Mouse (Mus musculus) stomach, embryonic 15.5 days (tissue): ENCODE measurements around the gene Amigo1. TPM values are rescaled to one million over a fixed set of nuclear protein-coding genes. Genes with fewer than 3 reads are reported as not detected.
A peak's percentile ranks its signal among the peaks of the same experiment; 100 is the strongest.

Experiments used
- ATAC-seq: fragments of 200-750 bp; cut with Nextera tagmentation; 2 replicates; pipeline ENCODE4 v1.8.0; 2017; ENCODE audit warnings: low read depth, moderate number of reproducible peaks, moderate TSS enrichment; ENCODE audit not compliant: insufficient read depth, low FRiP score
- H3K27ac ChIP-seq: fragments of 300-500 bp; sonication (generic); 2 replicates; pipeline ENCODE4 v1.5.1; 2015; ENCODE audit warnings: mild to moderate bottlenecking, inconsistent platforms
- H3K27me3 ChIP-seq: fragments of 300-500 bp; sonication (generic); replicated peaks from 2 replicates; pipeline ENCODE4 v1.6.1; 2015; ENCODE audit warnings: inconsistent platforms
- H3K36me3 ChIP-seq: fragments of 300-500 bp; sonication (generic); 2 replicates; pipeline ENCODE4 v1.6.1; 2015; ENCODE audit warnings: inconsistent platforms
- H3K4me1 ChIP-seq: fragments of 300-500 bp; sonication (generic); 2 replicates; pipeline ENCODE4 v1.6.1; 2015; ENCODE audit warnings: inconsistent platforms
- H3K4me2 ChIP-seq: fragments of 300-500 bp; sonication (generic); 2 replicates; pipeline ENCODE4 v1.6.1; 2015; ENCODE audit warnings: mild to moderate bottlenecking, inconsistent platforms
- H3K4me3 ChIP-seq: fragments of 300-500 bp; sonication (generic); replicated peaks from 2 replicates; pipeline ENCODE4 v1.5.1; 2015; ENCODE audit warnings: inconsistent platforms
- H3K9ac ChIP-seq: fragments of 300-500 bp; sonication (generic); 2 replicates; pipeline ENCODE4 v1.6.1; 2015; ENCODE audit warnings: inconsistent platforms
- H3K9me3 ChIP-seq: fragments of 300-500 bp; sonication (generic); 2 replicates; pipeline ENCODE4 v1.6.1; 2016; ENCODE audit warnings: inconsistent platforms
- WGBS: fragments of 180-500 bp; shearing (Covaris S2); methylation state at CpG from one replicate; pipeline ENCODE4 v1.1.7; 2015; 5-methylcytosine and 5-hydroxymethylcytosine counted together
- polyA plus RNA-seq: library from polyadenylated mRNA; unstranded; fragments of >200 nt; fragmentation: Nextera tagmentation; extraction: Ambion mirVana; gene quantifications from 2 replicates; pipeline ENCODE4 v1.2.1, GENCODE M21; 2015

Amigo1 gene
- polyA plus RNA-seq, 1 experiment from 2014 or later, result 3.8 TPM

- 16% methylated on average over 9 of the region's 9 CpGs for WGBS
- Histone ChIP-seq H3K27ac (no peak overlapping the region), H3K4me3 (0 out of 2 replicates have a peak overlapping the region, but pooled peaks have one; percentile 15), H3K4me2 (peak overlapping the region; percentile 44), H3K9me3 (no peaks in the 10 kb centered on the region), H3K36me3 (no peaks in the 10 kb centered on the region), H3K27me3 (no peaks in the 10 kb centered on the region), H3K9ac (no peak overlapping the region), H3K4me1 (peaks cover 24% of the 10 kb centered on the region)
- no peak for ATAC-seq
Observed at GRCm38 (mm10) chr3:108164807-108165206, 21.3 kb upstream of the Amigo1 start.

- no peak for ATAC-seq
- Histone ChIP-seq H3K27ac (no peak overlapping the region), H3K4me1 (peaks cover 24% of the 10 kb centered on the region), H3K36me3 (no peaks in the 10 kb centered on the region), H3K27me3 (no peaks in the 10 kb centered on the region), H3K4me2 (no peak overlapping the region), H3K4me3 (no peak overlapping the region), H3K9me3 (no peaks in the 10 kb centered on the region), H3K9ac (no peak overlapping the region)
- 53% methylated on average over 10 of the region's 10 CpGs for WGBS
Observed at GRCm38 (mm10) chr3:108165532-108166315, 20.4 kb upstream of the Amigo1 start.

GRCm38 (mm10) chr3:108166486-108167211 is 19.5 kb upstream of the Amigo1 start:
- ATAC-seq, result peak; percentile 72; the same call in 1 of the 2 replicates
- Histone ChIP-seq H3K36me3 (no peaks in the 10 kb centered on the region), H3K4me2 (no peak overlapping the region), H3K9me3 (no peaks in the 10 kb centered on the region), H3K4me3 (no peak overlapping the region), H3K27ac (peak overlapping the region; percentile 26; the same call in 1 of the 2 replicates), H3K4me1 (peaks cover 24% of the 10 kb centered on the region), H3K9ac (no peak overlapping the region), H3K27me3 (no peaks in the 10 kb centered on the region)
- WGBS, result 26% methylated on average over 9 of the region's 11 CpGs

- H3K27me3 ChIP-seq, result no peaks in the 10 kb centered on the region
- H3K9ac ChIP-seq, result no peak overlapping the region
- H3K4me3 ChIP-seq, result no peak overlapping the region
- 46% methylated on average over 14 of the region's 14 CpGs for WGBS
- H3K4me1 ChIP-seq, result peaks cover 24% of the 10 kb centered on the region
- H3K9me3 ChIP-seq, result no peaks in the 10 kb centered on the region
- no peak overlapping the region for H3K4me2 ChIP-seq
- H3K36me3 ChIP-seq, result no peaks in the 10 kb centered on the region
- H3K27ac ChIP-seq, result no peak overlapping the region
- peak; percentile 32; the same call in 1 of the 2 replicates for ATAC-seq
Observed at GRCm38 (mm10) chr3:108167499-108167898, 18.6 kb upstream of the Amigo1 start.

- Histone ChIP-seq H3K4me1 (peaks cover 24% of the 10 kb centered on the region), H3K9me3 (no peaks in the 10 kb centered on the region), H3K4me2 (no peak overlapping the region), H3K9ac (no peak overlapping the region), H3K4me3 (no peak overlapping the region), H3K36me3 (no peaks in the 10 kb centered on the region), H3K27me3 (no peaks in the 10 kb centered on the region), H3K27ac (no peak overlapping the region)
- 43% methylated on average over 3 of the region's 3 CpGs for WGBS
- ATAC-seq, result no peak
Observed at GRCm38 (mm10) chr3:108169199-108169598, 16.9 kb upstream of the Amigo1 start.

GRCm38 (mm10) chr3:108174672-108175531 is 11.2 kb upstream of the Amigo1 start:
- Histone ChIP-seq H3K27me3 (no peaks in the 10 kb centered on the region), H3K9ac (no peak overlapping the region), H3K4me2 (peak overlapping the region; percentile 22; the same call in 1 of the 2 replicates), H3K27ac (peak overlapping the region; percentile 3; the same call in 1 of the 2 replicates), H3K4me1 (peaks cover 12% of the 10 kb centered on the region), H3K9me3 (no peaks in the 10 kb centered on the region), H3K4me3 (no peak overlapping the region), H3K36me3 (no peaks in the 10 kb centered on the region)
- ATAC-seq, result peak; percentile 52
- WGBS, result 32% methylated on average over 14 of the region's 14 CpGs

- H3K36me3 ChIP-seq, result no peaks in the 10 kb centered on the region
- peak overlapping the region; percentile 14; the same call in 1 of the 2 replicates for H3K27ac ChIP-seq
- ATAC-seq, result peak; percentile 80
- peaks cover 12% of the 10 kb centered on the region for H3K4me1 ChIP-seq
- no peak overlapping the region for H3K9ac ChIP-seq
- 38% methylated on average over 7 of the region's 7 CpGs for WGBS
- no peak overlapping the region for H3K4me3 ChIP-seq
- no peak overlapping the region for H3K4me2 ChIP-seq
- no peaks in the 10 kb centered on the region for H3K9me3 ChIP-seq
- no peaks in the 10 kb centered on the region for H3K27me3 ChIP-seq
Observed at GRCm38 (mm10) chr3:108178756-108179715, 7.1 kb upstream of the Amigo1 start.

- H3K4me2 ChIP-seq, result no peak overlapping the region
- H3K4me3 ChIP-seq, result no peak overlapping the region
- H3K36me3 ChIP-seq, result no peaks in the 10 kb centered on the region
- no peak overlapping the region for H3K27ac ChIP-seq
- ATAC-seq, result no peak
- WGBS, result 48% methylated on average over 2 of the region's 2 CpGs
- no peaks in the 10 kb centered on the region for H3K9me3 ChIP-seq
- no peak overlapping the region for H3K9ac ChIP-seq
- H3K4me1 ChIP-seq, result peaks cover 5% of the 10 kb centered on the region
- H3K27me3 ChIP-seq, result no peaks in the 10 kb centered on the region
Observed at GRCm38 (mm10) chr3:108180514-108180913, 5.6 kb upstream of the Amigo1 start.

GRCm38 (mm10) chr3:108184742-108185141 is 1.4 kb upstream of the Amigo1 start:
- H3K27ac ChIP-seq, result no peak overlapping the region
- no peak for ATAC-seq
- 80% methylated on average over 3 of the region's 3 CpGs for WGBS
- no peak overlapping the region for H3K4me3 ChIP-seq
- H3K9me3 ChIP-seq, result no peaks in the 10 kb centered on the region
- peaks cover 9% of the 10 kb centered on the region for H3K4me1 ChIP-seq
- H3K9ac ChIP-seq, result no peak overlapping the region
- no peaks in the 10 kb centered on the region for H3K36me3 ChIP-seq
- no peak overlapping the region for H3K4me2 ChIP-seq
- no peaks in the 10 kb centered on the region for H3K27me3 ChIP-seq

GRCm38 (mm10) chr3:108185460-108186097 is 556 bp upstream of the Amigo1 start:
- H3K36me3 ChIP-seq, result no peaks in the 10 kb centered on the region
- ATAC-seq, result no peak
- no peaks in the 10 kb centered on the region for H3K9me3 ChIP-seq
- peaks cover 14% of the 10 kb centered on the region for H3K4me1 ChIP-seq
- H3K27ac ChIP-seq, result no peak overlapping the region
- H3K4me3 ChIP-seq, result peak overlapping the region; percentile 61
- H3K27me3 ChIP-seq, result no peaks in the 10 kb centered on the region
- WGBS, result 4% methylated on average over 16 of the region's 16 CpGs
- H3K9ac ChIP-seq, result peak overlapping the region; percentile 40; the same call in 1 of the 2 replicates
- peak overlapping the region; percentile 86 for H3K4me2 ChIP-seq
